Mouse (Mus musculus): Measurements from ENCODE around the gene Drap1. TPM values are rescaled to one million over a fixed set of nuclear protein-coding genes. Genes with fewer than 3 reads are reported as not detected.
A peak's percentile ranks its signal among the peaks of the same experiment; 100 is the strongest.

The Drap1 gene
- polyA plus RNA-seq (2011; ENCODE audit: insufficient read depth, insufficient read length, low read depth, missing spikeins) = 138 and 154 TPM in 2 replicates

GRCm38 (mm10) chr19:5424782-5425741 is at the start of gene Drap1, which contains the start of gene AI837181:
Drap1 (minus strand) TSS chr19:5424979.
AI837181 (plus strand) TSS chr19:5425144.
- H3K4me3 ChIP-seq (ENCODE audit: low read depth, low read length) = peak within 1 kb of the TSS; percentile 99
- no peaks in the 10 kb centered on the region for H3K4me1 ChIP-seq (ENCODE audit: control insufficient read depth, insufficient read depth, low read length)
- H3K9me3 ChIP-seq (replicated peaks; ENCODE audit: control insufficient read depth, insufficient read depth, low read length, poor library complexity, severe bottlenecking) = no peaks in the 10 kb centered on the region
- TF ChIP-seq EP300 (IDR thresholded peaks at IDR 0.05; ENCODE audit: insufficient read depth, low read depth, low read length) (no peak), CTCF (IDR thresholded peaks at IDR 0.05; ENCODE audit: low read depth, low read length) (no peak)
- peak within 1 kb of the TSS; percentile 97 for H3K9ac ChIP-seq (ENCODE audit: low read depth, poor library complexity, severe bottlenecking)
- no peaks in the 10 kb centered on the region for H3K36me3 ChIP-seq (ENCODE audit: control insufficient read depth, insufficient read depth, low read length, poor library complexity, severe bottlenecking)
- H3K27ac ChIP-seq (ENCODE audit: insufficient read depth, low read length) = peak within 1 kb of the TSS; percentile 34
- no peaks in the 10 kb centered on the region for H3K27me3 ChIP-seq (ENCODE audit: control insufficient read depth, insufficient read depth, low read length, poor library complexity, severe bottlenecking)

- Histone ChIP-seq H3K27ac (ENCODE audit: insufficient read depth, low read length) (no peak within 1 kb of the TSS), H3K27me3 (ENCODE audit: control insufficient read depth, insufficient read depth, low read length, poor library complexity, severe bottlenecking) (no peaks in the 10 kb centered on the region), H3K4me1 (ENCODE audit: control insufficient read depth, insufficient read depth, low read length) (no peaks in the 10 kb centered on the region), H3K9me3 (replicated peaks; ENCODE audit: control insufficient read depth, insufficient read depth, low read length, poor library complexity, severe bottlenecking) (no peaks in the 10 kb centered on the region), H3K9ac (ENCODE audit: low read depth, poor library complexity, severe bottlenecking) (peak within 1 kb of the TSS; percentile 65), H3K36me3 (ENCODE audit: control insufficient read depth, insufficient read depth, low read length, poor library complexity, severe bottlenecking) (no peaks in the 10 kb centered on the region), H3K4me3 (ENCODE audit: low read depth, low read length) (peak within 1 kb of the TSS; percentile 73)
- TF ChIP-seq POLR2A (IDR thresholded peaks at IDR 0.05; ENCODE audit: insufficient read depth, low read length) = peak; percentile 70
- TF ChIP-seq CTCF (IDR thresholded peaks at IDR 0.05; ENCODE audit: low read depth, low read length) = no peak
Measured at GRCm38 (mm10) chr19:5473720-5474119, 48.9 kb upstream of the Drap1 start, which contains the start of gene Efemp2. Efemp2 (plus strand) TSS chr19:5473954.

GRCm38 (mm10) chr19:5472857-5473256 is 48.1 kb upstream of the Drap1 start:
- no peaks in the 10 kb centered on the region for H3K36me3 ChIP-seq (ENCODE audit: control insufficient read depth, insufficient read depth, low read length, poor library complexity, severe bottlenecking)
- no peaks in the 10 kb centered on the region for H3K4me1 ChIP-seq (ENCODE audit: control insufficient read depth, insufficient read depth, low read length)
- no peak overlapping the region for H3K4me3 ChIP-seq (ENCODE audit: low read depth, low read length)
- H3K27me3 ChIP-seq (ENCODE audit: control insufficient read depth, insufficient read depth, low read length, poor library complexity, severe bottlenecking) = no peaks in the 10 kb centered on the region
- TF ChIP-seq CTCF (IDR thresholded peaks at IDR 0.05; ENCODE audit: low read depth, low read length) (no peak), POLR2A (IDR thresholded peaks at IDR 0.05; ENCODE audit: insufficient read depth, low read length) (no peak)
- no peak overlapping the region for H3K27ac ChIP-seq (ENCODE audit: insufficient read depth, low read length)
- no peak overlapping the region; the same call in 1 of the 2 replicates for H3K9ac ChIP-seq (ENCODE audit: low read depth, poor library complexity, severe bottlenecking)
- H3K9me3 ChIP-seq (replicated peaks; ENCODE audit: control insufficient read depth, insufficient read depth, low read length, poor library complexity, severe bottlenecking) = no peaks in the 10 kb centered on the region

- Histone ChIP-seq H3K4me3 (ENCODE audit: low read depth, low read length) (no peak overlapping the region), H3K36me3 (ENCODE audit: control insufficient read depth, insufficient read depth, low read length, poor library complexity, severe bottlenecking) (no peaks in the 10 kb centered on the region), H3K4me1 (ENCODE audit: control insufficient read depth, insufficient read depth, low read length) (no peaks in the 10 kb centered on the region), H3K27ac (ENCODE audit: insufficient read depth, low read length) (no peak overlapping the region), H3K9ac (ENCODE audit: low read depth, poor library complexity, severe bottlenecking) (no peak overlapping the region), H3K9me3 (replicated peaks; ENCODE audit: control insufficient read depth, insufficient read depth, low read length, poor library complexity, severe bottlenecking) (no peaks in the 10 kb centered on the region), H3K27me3 (ENCODE audit: control insufficient read depth, insufficient read depth, low read length, poor library complexity, severe bottlenecking) (no peaks in the 10 kb centered on the region)
- no peak for TF ChIP-seq CTCF (IDR thresholded peaks at IDR 0.05; ENCODE audit: low read depth, low read length)
- no peak for TF ChIP-seq EP300 (IDR thresholded peaks at IDR 0.05; ENCODE audit: insufficient read depth, low read depth, low read length)
- no peak for TF ChIP-seq POLR2A (IDR thresholded peaks at IDR 0.05; ENCODE audit: insufficient read depth, low read length)
Measured at GRCm38 (mm10) chr19:5471846-5472245, 47.1 kb upstream of the Drap1 start.

- Histone ChIP-seq H3K27me3 (ENCODE audit: control insufficient read depth, insufficient read depth, low read length, poor library complexity, severe bottlenecking) (no peaks in the 10 kb centered on the region), H3K4me3 (ENCODE audit: low read depth, low read length) (no peak within 1 kb of the TSS), H3K4me1 (ENCODE audit: control insufficient read depth, insufficient read depth, low read length) (no peaks in the 10 kb centered on the region), H3K27ac (ENCODE audit: insufficient read depth, low read length) (no peak within 1 kb of the TSS; the same call in 1 of the 2 replicates), H3K9ac (ENCODE audit: low read depth, poor library complexity, severe bottlenecking) (no peak within 1 kb of the TSS), H3K36me3 (ENCODE audit: control insufficient read depth, insufficient read depth, low read length, poor library complexity, severe bottlenecking) (peaks cover 3% of the 10 kb centered on the region; the same call in 1 of the 2 replicates), H3K9me3 (replicated peaks; ENCODE audit: control insufficient read depth, insufficient read depth, low read length, poor library complexity, severe bottlenecking) (no peaks in the 10 kb centered on the region)
- TF ChIP-seq CTCF (IDR thresholded peaks at IDR 0.05; ENCODE audit: low read depth, low read length) = no peak
- TF ChIP-seq EP300 (IDR thresholded peaks at IDR 0.05; ENCODE audit: insufficient read depth, low read depth, low read length) = no peak
- no peak for TF ChIP-seq POLR2A (IDR thresholded peaks at IDR 0.05; ENCODE audit: insufficient read depth, low read length)
Measured at GRCm38 (mm10) chr19:5468374-5468773, 43.6 kb upstream of the Drap1 start, which contains the start of gene Ctsw. Ctsw (minus strand) TSS chr19:5468507.
